Comparison of ENCODE assay signal across 7 mouse cellular contexts in the genomic region with DNA sequence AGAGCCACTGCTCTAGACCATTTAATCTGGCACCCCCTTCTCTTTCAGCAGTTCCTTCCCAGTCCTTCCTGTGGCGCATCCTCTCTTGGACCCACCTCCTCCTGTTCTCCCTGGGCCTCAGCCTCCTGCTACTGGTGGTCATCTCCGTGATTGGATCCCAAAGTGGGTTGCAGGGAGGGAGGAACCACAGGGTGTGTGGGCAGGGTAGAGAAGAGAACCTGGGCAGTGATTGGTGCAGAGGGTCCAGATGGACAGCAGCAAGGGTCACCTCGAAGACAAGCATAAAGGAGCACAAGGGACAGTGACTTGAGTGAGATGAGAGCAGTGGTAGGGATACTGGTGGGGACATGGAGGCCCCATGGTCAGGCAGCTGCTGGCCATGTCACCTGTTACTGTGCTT. TPM values are rescaled to one million over a fixed set of nuclear protein-coding genes. Genes with fewer than 3 reads are reported as not detected.
DNase-seq lines count a peak whose midpoint lies in the region; ATAC-seq lines count a peak whose summit lies in the region.
"Not testable (repeated sequence)": the region's sequence is repeated elsewhere in the genome, so short reads cannot be mapped to it uniquely, and the experiment has no call there.
"Had no signal": no experiment of that assay in that cellular context is flagged by ENCODE, and none has a peak within 500 bp of the region (broad histone marks: within the 10 kb centered on the region; RNA-seq: fewer than 3 reads in every experiment).

No protein-coding gene starts in this region.

- not testable (repeated sequence) for H3K4me2 ChIP-seq in kidney, embryonic 16.5 days (replicated peaks; ENCODE audit: low read depth, low read length)

- not testable (repeated sequence) for H3K4me1 ChIP-seq in kidney, embryonic 16.5 days (ENCODE audit: insufficient read depth, low read length)

- H3K27me3 ChIP-seq in kidney, embryonic 16.5 days (ENCODE audit: insufficient read depth, low read length), result not testable (repeated sequence)

- H3K9me3 ChIP-seq in kidney, embryonic 16.5 days (ENCODE audit: low read length), result not testable (repeated sequence)

- WGBS in kidney, embryonic 16.5 days, result 62% methylated on average over 3 of the region's 3 CpGs

- not testable (repeated sequence) for H3K9ac ChIP-seq in kidney, embryonic 16.5 days (replicated peaks; ENCODE audit: low read length)

- H3K36me3 ChIP-seq in kidney, embryonic 16.5 days (ENCODE audit: insufficient read depth, low read length), result not testable (repeated sequence)

- not testable (repeated sequence) for H3K27ac ChIP-seq in kidney, embryonic 16.5 days (ENCODE audit: low read length)

- DNase-seq in heart, adult 11 months, result peak; percentile 90

- ATAC-seq in kidney, embryonic 16.5 days (ENCODE audit: low FRiP score, low TSS enrichment), result peak; percentile 31; the same call in 1 of the 2 replicates

- not testable (repeated sequence) for H3K4me3 ChIP-seq in kidney, embryonic 16.5 days (ENCODE audit: low read length)

RNA-seq across cellular contexts. Expression of a gene that starts 4.9 kb away (rescaled TPM):
- polyA plus RNA-seq in kidney, embryonic 16.5 days (2015; fragmentation: Nextera tagmentation; extraction: Ambion mirVana), result 0.31 and 0.36 TPM in 2 replicates
- polyA plus RNA-seq: CD4-positive, CD25-positive, alpha-beta regulatory T cell, adult 4 months; G1E; Patski had no signal

RNA-seq across cellular contexts. Expression of a gene that starts 21.0 kb away (rescaled TPM):
- polyA plus RNA-seq in kidney, embryonic 16.5 days (2015; fragmentation: Nextera tagmentation; extraction: Ambion mirVana), result 0.67 and 0.80 TPM in 2 replicates
- polyA plus RNA-seq: activated CD4-positive, CD25-positive, alpha-beta regulatory T cell, adult 4 months; CD4-positive, CD25-positive, alpha-beta regulatory T cell, adult 4 months; Patski had no signal

RNA-seq across cellular contexts. Expression of a gene that starts 42.6 kb away (rescaled TPM):
- polyA plus RNA-seq in kidney, embryonic 16.5 days (2015; fragmentation: Nextera tagmentation; extraction: Ambion mirVana), result 0.17 and 0.19 TPM in 2 replicates
- polyA plus RNA-seq: activated CD4-positive, CD25-positive, alpha-beta regulatory T cell, adult 4 months; brain, embryonic 14.5 days; CD4-positive, CD25-positive, alpha-beta regulatory T cell, adult 4 months; G1E; Patski had no signal
